16 mouse cellular contexts compared by ENCODE assay signal in genomic region chr1:88304261-88304985, GRCm38 (mm10). TPM values are rescaled to one million over a fixed set of nuclear protein-coding genes. Genes with fewer than 3 reads are reported as not detected.
DNase-seq lines count a peak whose midpoint lies in the region; ATAC-seq and TF ChIP-seq lines count a peak whose summit lies in the region.
"Had no signal": no experiment of that assay in that cellular context is flagged by ENCODE, and none has a peak within 500 bp of the region (broad histone marks: within the 10 kb centered on the region; RNA-seq: fewer than 3 reads in every experiment).

No protein-coding gene starts in this region.

- DNase-seq in hindbrain, embryonic 11.5 days (ENCODE audit: low spot score): peak; percentile 7
- DNase-seq in midbrain, embryonic 11.5 days (ENCODE audit: low spot score, missing footprints): peak; percentile 72
- peak; percentile 11 for DNase-seq in embryo, embryonic 9.5 days (ENCODE audit: extremely low spot score)
- peak; percentile 31 for DNase-seq in stomach, postnatal 0 days (ENCODE audit: low spot score)
- no peak for DNase-seq in right cerebral cortex, postnatal 36 days (ENCODE audit: low spot score in 2 of 2)
- DNase-seq in spleen, postnatal 14 days (ENCODE audit: low spot score in 2 of 2): no peak
- DNase-seq: adrenal gland, adult 2 months; cerebellum, adult 9-10 months; kidney, adult 9 months had no signal

- no peak overlapping the region for H3K9ac ChIP-seq in hindbrain, embryonic 11.5 days (ENCODE audit: low read depth, low read length)
- no peak overlapping the region for H3K9ac ChIP-seq in hindbrain, embryonic 13.5 days
- H3K9ac ChIP-seq in midbrain, embryonic 11.5 days (ENCODE audit: low read length): no peak overlapping the region
- no peak overlapping the region for H3K9ac ChIP-seq in midbrain, embryonic 15.5 days
- H3K9ac ChIP-seq in stomach, postnatal 0 days (ENCODE audit: low read length): no peak overlapping the region
- H3K9ac ChIP-seq: limb, embryonic 12.5 days; lung, embryonic 15.5 days had no signal

- no peak for ATAC-seq in hindbrain, embryonic 11.5 days (ENCODE audit: low FRiP score)
- ATAC-seq in hindbrain, embryonic 13.5 days (ENCODE audit: low FRiP score): no peak
- no peak for ATAC-seq in midbrain, embryonic 11.5 days (ENCODE audit: low FRiP score)
- no peak for ATAC-seq in midbrain, embryonic 15.5 days (replicated peaks)
- ATAC-seq in stomach, postnatal 0 days (ENCODE audit: low FRiP score, low TSS enrichment): no peak
- ATAC-seq: hindbrain, embryonic 16.5 days had no signal

- H3K4me1 ChIP-seq in hindbrain, embryonic 11.5 days (replicated peaks; ENCODE audit: control insufficient read depth, insufficient read depth, low read length): no peaks in the 10 kb centered on the region
- H3K4me1 ChIP-seq in hindbrain, embryonic 13.5 days (replicated peaks): no peaks in the 10 kb centered on the region
- H3K4me1 ChIP-seq in midbrain, embryonic 11.5 days (ENCODE audit: control insufficient read depth, insufficient read depth, low read length): no peaks in the 10 kb centered on the region
- no peaks in the 10 kb centered on the region for H3K4me1 ChIP-seq in midbrain, embryonic 15.5 days
- H3K4me1 ChIP-seq in stomach, postnatal 0 days (replicated peaks; ENCODE audit: control insufficient read depth, insufficient read depth): no peaks in the 10 kb centered on the region
- H3K4me1 ChIP-seq: limb, embryonic 12.5 days; lung, embryonic 15.5 days had no signal

- TF ChIP-seq CTCF in stomach, postnatal 0 days (IDR thresholded peaks at IDR 0.05; ENCODE audit: low read depth): no peak

- no peak overlapping the region for H3K4me2 ChIP-seq in hindbrain, embryonic 11.5 days (replicated peaks; ENCODE audit: low read depth, low read length)
- no peak overlapping the region for H3K4me2 ChIP-seq in hindbrain, embryonic 13.5 days
- H3K4me2 ChIP-seq in midbrain, embryonic 11.5 days: no peak overlapping the region
- no peak overlapping the region for H3K4me2 ChIP-seq in midbrain, embryonic 15.5 days
- no peak overlapping the region for H3K4me2 ChIP-seq in stomach, postnatal 0 days (replicated peaks; ENCODE audit: low read depth)
- H3K4me2 ChIP-seq: limb, embryonic 12.5 days; lung, embryonic 15.5 days had no signal

- peaks cover 86% of the 10 kb centered on the region for H3K9me3 ChIP-seq in hindbrain, embryonic 11.5 days (ENCODE audit: control insufficient read depth, low read length)
- peaks cover 91% of the 10 kb centered on the region for H3K9me3 ChIP-seq in hindbrain, embryonic 13.5 days
- peaks cover 87% of the 10 kb centered on the region for H3K9me3 ChIP-seq in midbrain, embryonic 11.5 days (ENCODE audit: control insufficient read depth, low read length)
- H3K9me3 ChIP-seq in midbrain, embryonic 15.5 days: peaks cover 86% of the 10 kb centered on the region
- peaks cover 13% of the 10 kb centered on the region for H3K9me3 ChIP-seq in stomach, postnatal 0 days (ENCODE audit: control insufficient read depth, low read length)

- H3K4me3 ChIP-seq in hindbrain, embryonic 11.5 days (ENCODE audit: low read depth, low read length): no peak overlapping the region
- no peak overlapping the region for H3K4me3 ChIP-seq in hindbrain, embryonic 13.5 days
- no peak overlapping the region for H3K4me3 ChIP-seq in midbrain, embryonic 11.5 days (ENCODE audit: low read depth, low read length)
- H3K4me3 ChIP-seq in midbrain, embryonic 15.5 days: no peak overlapping the region
- no peak overlapping the region for H3K4me3 ChIP-seq in stomach, postnatal 0 days (ENCODE audit: low read depth, low read length)
- H3K4me3 ChIP-seq: limb, embryonic 12.5 days; lung, embryonic 15.5 days had no signal

- 0 out of 2 replicates have a peak, but pooled peaks cover 2% of the 10 kb centered on the region for H3K36me3 ChIP-seq in hindbrain, embryonic 11.5 days (ENCODE audit: control insufficient read depth, insufficient read depth, low read length)
- no peaks in the 10 kb centered on the region for H3K36me3 ChIP-seq in hindbrain, embryonic 13.5 days
- H3K36me3 ChIP-seq in midbrain, embryonic 11.5 days (ENCODE audit: control insufficient read depth, insufficient read depth, low read length): no peaks in the 10 kb centered on the region
- H3K36me3 ChIP-seq in midbrain, embryonic 15.5 days (replicated peaks): no peaks in the 10 kb centered on the region
- no peaks in the 10 kb centered on the region for H3K36me3 ChIP-seq in stomach, postnatal 0 days (ENCODE audit: control insufficient read depth, insufficient read depth, low read length)
- H3K36me3 ChIP-seq: limb, embryonic 12.5 days; lung, embryonic 15.5 days had no signal

- no peak for TF ChIP-seq EP300 in stomach, postnatal 0 days (optimal IDR thresholded peaks at IDR 0.05)

- no peak overlapping the region for H3K27ac ChIP-seq in hindbrain, embryonic 11.5 days (ENCODE audit: low read depth, low read length)
- H3K27ac ChIP-seq in hindbrain, embryonic 13.5 days: no peak overlapping the region
- no peak overlapping the region for H3K27ac ChIP-seq in midbrain, embryonic 11.5 days (ENCODE audit: low read depth, low read length)
- H3K27ac ChIP-seq in midbrain, embryonic 15.5 days: no peak overlapping the region
- no peak overlapping the region for H3K27ac ChIP-seq in stomach, postnatal 0 days (replicated peaks)
- H3K27ac ChIP-seq: limb, embryonic 12.5 days; lung, embryonic 15.5 days had no signal

- H3K27me3 ChIP-seq in hindbrain, embryonic 11.5 days (ENCODE audit: control insufficient read depth, insufficient read depth, low read length): no peaks in the 10 kb centered on the region
- no peaks in the 10 kb centered on the region for H3K27me3 ChIP-seq in hindbrain, embryonic 13.5 days
- H3K27me3 ChIP-seq in midbrain, embryonic 11.5 days (ENCODE audit: control insufficient read depth, insufficient read depth, low read length): no peaks in the 10 kb centered on the region
- no peaks in the 10 kb centered on the region for H3K27me3 ChIP-seq in midbrain, embryonic 15.5 days (replicated peaks)
- no peaks in the 10 kb centered on the region for H3K27me3 ChIP-seq in stomach, postnatal 0 days (ENCODE audit: control insufficient read depth, insufficient read depth, low read length)
- H3K27me3 ChIP-seq: limb, embryonic 12.5 days; lung, embryonic 15.5 days had no signal

- 65% methylated on average over 8 of the region's 8 CpGs for WGBS in hindbrain, embryonic 11.5 days
- 63% methylated on average over 8 of the region's 8 CpGs for WGBS in hindbrain, embryonic 13.5 days
- WGBS in midbrain, embryonic 11.5 days: 62% methylated on average over 8 of the region's 8 CpGs
- 63% methylated on average over 8 of the region's 8 CpGs for WGBS in midbrain, embryonic 15.5 days
- 62% methylated on average over 8 of the region's 8 CpGs for whole genome bisulfite sequencing in stomach, postnatal 0 days

RNA-seq across cellular contexts. Expression of gene Trpm8, which starts 27.0 kb away (rescaled TPM):
- not detected in 2 replicates for polyA plus RNA-seq in hindbrain, embryonic 11.5 days (2014; fragmentation: Nextera tagmentation; extraction: Ambion mirVana)
- 0.04 TPM in 1 of 2 replicates, not detected in the other for polyA plus RNA-seq in hindbrain, embryonic 13.5 days (2015; fragmentation: Nextera tagmentation; extraction: Ambion mirVana)
- not detected in 2 replicates for polyA plus RNA-seq in midbrain, embryonic 11.5 days (2014; fragmentation: Nextera tagmentation; extraction: Ambion mirVana)
- 0.09 and 0.10 TPM in 2 replicates for polyA plus RNA-seq in midbrain, embryonic 15.5 days (2015; fragmentation: Nextera tagmentation; extraction: Ambion mirVana)
- polyA plus RNA-seq in stomach, postnatal 0 days (2015; fragmentation: Nextera tagmentation; extraction: Ambion mirVana): 0.02 and 0.06 TPM in 2 replicates
- polyA plus RNA-seq: adrenal gland, adult 2 months; embryonic facial prominence, embryonic 11.5 days; heart, postnatal 0 days; limb, embryonic 12.5 days had no signal

RNA-seq across cellular contexts. Expression of gene Hjurp, which starts 27.0 kb away (rescaled TPM):
- polyA plus RNA-seq in hindbrain, embryonic 11.5 days (2014; fragmentation: Nextera tagmentation; extraction: Ambion mirVana): 126 and 136 TPM in 2 replicates
- 82.0 and 82.8 TPM in 2 replicates for polyA plus RNA-seq in hindbrain, embryonic 13.5 days (2015; fragmentation: Nextera tagmentation; extraction: Ambion mirVana)
- polyA plus RNA-seq in midbrain, embryonic 11.5 days (2014; fragmentation: Nextera tagmentation; extraction: Ambion mirVana): 135 TPM in 2 replicates
- polyA plus RNA-seq in midbrain, embryonic 15.5 days (2015; fragmentation: Nextera tagmentation; extraction: Ambion mirVana): 85.4 and 86.4 TPM in 2 replicates
- polyA plus RNA-seq in stomach, postnatal 0 days (2015; fragmentation: Nextera tagmentation; extraction: Ambion mirVana): 30.0 and 34.1 TPM in 2 replicates

Comparison
In these comparisons a context has a peak if more than half of its experiments do, and no peak if none do; other contexts are left out.
1. DNase-seq: peak in hindbrain, embryonic 11.5 days (single experiment), midbrain, embryonic 11.5 days (single experiment), embryo, embryonic 9.5 days (single experiment) and stomach, postnatal 0 days (single experiment); none in right cerebral cortex, postnatal 36 days (0 of 2) and spleen, postnatal 14 days (0 of 2).